Mouse (Mus musculus): ENCODE data around the gene Clic5. TPM values are rescaled to one million over a fixed set of nuclear protein-coding genes. Genes with fewer than 3 reads are reported as not detected.
"Not testable (repeated sequence)": the region's sequence is repeated elsewhere in the genome, so short reads cannot be mapped to it uniquely, and the experiment has no call there.

Clic5 gene
- total RNA-seq (2021): 1 to 10 TPM; 3.7 to 4.9 TPM
- long read RNA-seq, experiment 1, full-length matches to known transcripts: 8 of 8 reads
- long read RNA-seq, experiment 1, partial matches to known transcripts: 0 of 8 reads
- long read RNA-seq, experiment 1, other reads (novel, unspliced or antisense): 0 of 8 reads
- long read RNA-seq, experiment 2, full-length matches to known transcripts: 1 of 1 reads
- long read RNA-seq, experiment 2, partial matches to known transcripts: 0 of 1 reads
- long read RNA-seq, experiment 2, other reads (novel, unspliced or antisense): 0 of 1 reads

GRCm38 (mm10) chr17:44188042-44188768 is at the start of gene Clic5:
Gene Clic5 (plus strand): TSS chr17:44188584.
- DNase-seq (ENCODE audit: low spot score in 2 of 2): peak in 1 of 2 experiments; percentile 3

GRCm38 (mm10) chr17:44145806-44146205 is 42.6 kb upstream of the Clic5 start:
- no peak for DNase-seq (ENCODE audit: low spot score in 2 of 2)

GRCm38 (mm10) chr17:44148109-44148846 is 40.1 kb upstream of the Clic5 start:
- DNase-seq (ENCODE audit: low spot score in 2 of 2): no peak

- peak; percentile 14 to 32 for DNase-seq (ENCODE audit: low spot score in 2 of 2)
Measured at GRCm38 (mm10) chr17:44151130-44151529, 37.3 kb upstream of the Clic5 start.

DNA sequence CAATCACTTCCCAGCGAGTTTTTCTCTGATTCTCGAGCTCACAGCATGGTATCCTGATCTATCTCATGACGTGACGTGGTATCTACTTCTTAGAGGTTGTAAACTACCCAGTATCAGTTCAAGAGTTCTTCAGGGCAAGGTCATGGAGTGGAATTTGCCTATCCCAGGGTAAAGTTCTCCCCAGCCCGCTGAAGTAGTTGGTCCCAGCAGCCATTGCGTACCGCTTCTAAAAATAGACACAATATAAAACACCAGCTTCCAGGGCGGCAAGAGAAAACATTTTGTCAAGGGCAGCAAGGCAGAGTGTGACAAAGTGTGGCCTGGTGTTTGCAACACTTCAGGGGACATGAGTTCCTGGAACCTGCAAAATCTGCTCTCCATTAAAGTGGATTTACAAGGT is 36.5 kb upstream of the Clic5 start:
- DNase-seq (ENCODE audit: low spot score in 2 of 2): no peak

DNA sequence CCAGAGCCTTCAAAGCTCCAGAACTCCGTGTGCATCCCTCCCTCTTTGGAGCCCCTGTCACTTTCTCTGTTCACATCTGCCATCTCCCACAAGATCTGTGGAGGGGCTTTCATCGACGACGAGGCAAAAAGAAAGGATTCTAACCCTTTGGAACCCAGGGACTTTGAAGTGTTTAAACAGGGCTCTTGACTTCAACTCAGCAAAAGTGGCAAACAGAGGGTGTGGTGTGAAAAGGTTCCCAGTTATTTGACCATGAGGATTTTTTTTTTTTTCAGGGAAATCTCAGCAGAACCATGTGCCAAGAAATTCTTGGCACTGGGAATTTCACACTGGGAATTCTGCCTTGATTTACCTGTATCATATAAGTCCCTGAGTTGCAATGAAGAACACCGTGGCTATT is 34.5 kb upstream of the Clic5 start:
- DNase-seq (ENCODE audit: low spot score in 2 of 2): no peak

- DNase-seq (ENCODE audit: low spot score in 2 of 2): no peak
Measured at GRCm38 (mm10) chr17:44155204-44155603, 33.2 kb upstream of the Clic5 start.

GRCm38 (mm10) chr17:44158186-44158585 is 30.2 kb upstream of the Clic5 start:
- DNase-seq (ENCODE audit: low spot score in 2 of 2): no peak

DNA sequence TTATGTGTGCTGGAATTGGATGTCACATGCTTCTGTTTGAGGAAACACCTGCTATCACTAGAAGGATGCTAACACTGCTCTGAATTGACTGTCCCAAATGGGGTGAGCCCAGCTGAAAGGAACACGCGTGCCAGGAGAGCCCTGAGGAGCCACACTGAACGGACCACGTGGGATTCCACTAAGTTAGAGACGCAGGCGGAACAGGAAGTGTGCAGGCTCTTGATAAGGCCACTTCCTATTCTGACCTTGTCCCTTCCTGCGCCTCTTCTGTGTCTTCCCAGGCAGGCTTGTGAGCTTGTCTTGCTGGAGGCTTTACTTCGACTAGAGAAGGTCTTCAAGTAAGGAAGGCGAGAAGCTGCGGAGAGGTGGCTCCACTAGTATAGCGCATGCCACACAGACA is 27.9 kb upstream of the Clic5 start:
- no peak for DNase-seq (ENCODE audit: low spot score in 2 of 2)

GRCm38 (mm10) chr17:44162514-44162913 is 25.9 kb upstream of the Clic5 start:
- no peak for DNase-seq (ENCODE audit: low spot score in 2 of 2)

DNA sequence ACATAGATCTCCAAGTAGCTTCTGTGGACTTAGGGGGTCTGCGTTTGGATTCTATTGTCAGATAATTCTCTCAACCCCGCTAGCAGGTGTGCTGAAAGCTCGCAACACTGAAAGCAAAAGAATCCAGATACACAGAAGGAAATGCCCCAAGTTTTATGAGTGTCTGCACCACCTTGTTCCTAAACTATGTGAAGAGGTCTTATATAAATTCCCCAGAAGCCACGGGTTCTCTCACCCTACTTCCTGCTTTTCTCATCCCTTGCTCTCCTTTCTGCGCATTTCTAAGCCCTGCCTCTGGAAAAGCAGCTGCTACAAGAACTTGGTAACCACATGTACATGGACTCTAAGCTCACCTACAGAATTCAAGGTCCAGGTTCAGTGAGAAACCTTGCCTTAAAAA is 25.4 kb upstream of the Clic5 start:
- no peak for DNase-seq (ENCODE audit: low spot score in 2 of 2)

GRCm38 (mm10) chr17:44165730-44166347 is 22.5 kb upstream of the Clic5 start:
- DNase-seq (ENCODE audit: low spot score in 2 of 2): no peak

- DNase-seq (ENCODE audit: low spot score in 2 of 2): no peak
Measured at GRCm38 (mm10) chr17:44169676-44170075, 18.7 kb upstream of the Clic5 start.

DNA sequence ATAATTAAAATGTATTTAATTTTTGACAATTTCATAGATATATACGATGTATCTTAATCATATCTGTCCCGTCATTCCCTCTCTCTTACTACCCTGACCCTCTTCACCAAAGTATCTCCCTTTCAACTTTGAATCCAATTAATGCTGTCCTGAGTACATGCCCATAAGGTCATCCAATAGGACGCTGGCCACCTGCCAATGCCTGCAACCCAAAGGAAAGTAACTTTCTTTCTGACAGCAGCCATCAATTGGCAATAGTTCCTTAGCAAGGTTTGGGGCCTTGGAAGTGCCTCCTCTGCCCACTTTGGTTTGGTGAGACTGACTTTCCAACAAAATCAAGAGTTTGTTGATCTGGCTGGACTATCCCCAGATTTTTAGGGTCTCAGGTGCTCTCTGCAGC is 18.1 kb upstream of the Clic5 start:
- DNase-seq (ENCODE audit: low spot score in 2 of 2): no peak

DNA sequence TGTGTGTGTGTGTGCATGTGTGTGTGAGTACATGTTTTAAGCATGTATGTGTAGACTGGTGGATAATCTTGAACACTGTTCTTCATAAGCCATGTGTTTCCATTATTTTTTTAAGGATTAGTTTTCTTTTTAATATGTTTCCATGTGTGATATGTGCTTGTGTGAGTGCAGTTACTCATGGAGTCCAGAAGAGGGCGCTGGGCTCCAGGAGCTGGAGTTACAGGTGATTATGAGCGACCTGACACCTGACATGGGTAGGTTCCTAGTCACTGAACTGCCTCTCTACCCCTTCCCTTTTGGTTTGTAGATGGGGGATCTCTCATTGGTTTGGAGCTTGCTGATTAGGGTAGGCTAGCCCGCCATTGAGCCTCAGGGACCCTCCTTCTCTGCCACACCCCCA is 16.5 kb upstream of the Clic5 start:
- no peak for DNase-seq (ENCODE audit: low spot score in 2 of 2)

DNA sequence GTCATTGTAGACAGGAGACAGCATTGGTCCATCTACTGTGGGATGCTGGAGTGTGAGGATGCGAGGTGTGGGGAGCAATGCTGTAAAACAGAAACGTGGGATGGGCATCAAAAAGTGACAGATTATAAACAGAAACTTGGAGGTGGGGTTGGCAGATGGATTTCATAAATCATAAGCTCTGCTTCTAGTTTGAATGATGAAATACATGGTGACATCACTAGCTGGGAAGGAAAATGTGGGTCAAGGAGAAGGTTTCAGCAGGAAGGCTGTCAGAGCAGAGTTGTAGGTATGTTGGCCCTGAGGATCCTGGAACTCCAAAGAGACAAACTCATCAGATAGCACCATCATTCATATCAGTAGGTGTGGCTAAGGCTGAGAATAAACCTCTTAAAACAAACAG is 15.0 kb upstream of the Clic5 start:
- DNase-seq (ENCODE audit: low spot score in 2 of 2): no peak

- DNase-seq (ENCODE audit: low spot score in 2 of 2): no peak
Measured at GRCm38 (mm10) chr17:44177291-44177690, 11.1 kb upstream of the Clic5 start.

DNA sequence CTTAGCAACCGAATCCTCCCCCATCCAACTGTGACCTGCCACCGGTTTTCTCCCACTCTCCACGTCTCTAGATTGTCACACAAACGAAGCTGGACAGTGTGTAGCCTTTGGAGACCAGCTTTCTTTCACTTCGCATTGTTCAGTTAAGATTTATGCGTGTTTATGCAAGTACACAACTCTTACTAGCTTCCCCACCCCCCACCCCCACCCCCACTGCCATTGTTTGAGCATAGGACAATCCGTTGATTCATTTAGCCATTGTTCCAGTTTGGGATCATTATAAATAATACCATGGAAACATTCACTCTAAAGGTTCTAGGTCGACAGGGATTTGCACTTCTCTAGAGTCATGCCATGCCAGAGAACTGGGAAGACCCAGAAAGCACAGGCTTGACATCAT is 7.0 kb upstream of the Clic5 start:
- DNase-seq (ENCODE audit: low spot score in 2 of 2): no peak

DNA sequence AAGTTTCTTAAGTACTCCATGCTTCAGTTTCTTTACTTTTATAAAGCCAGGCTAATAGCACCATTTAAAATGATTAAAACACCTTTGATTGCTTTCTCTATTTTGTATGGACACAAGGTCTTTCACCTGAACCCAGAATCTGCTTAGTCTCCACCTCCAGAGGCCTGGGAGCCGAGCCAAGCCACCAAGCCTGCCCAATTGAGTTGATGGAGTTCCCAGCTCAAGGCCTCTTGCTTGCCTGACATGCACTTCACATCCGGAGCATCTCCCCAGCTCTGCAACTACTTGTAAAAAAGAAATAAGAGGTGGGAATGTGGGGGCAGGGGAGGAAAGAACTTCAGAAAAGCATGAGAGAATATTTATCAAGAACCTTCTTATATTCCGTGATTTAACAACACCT is 1.5 kb upstream of the Clic5 start:
- DNase-seq (ENCODE audit: low spot score in 2 of 2): no peak

GRCm38 (mm10) chr17:44187537-44187936 is 847 bp upstream of the Clic5 start:
- DNase-seq (ENCODE audit: low spot score in 2 of 2): not testable (repeated sequence)

DNA sequence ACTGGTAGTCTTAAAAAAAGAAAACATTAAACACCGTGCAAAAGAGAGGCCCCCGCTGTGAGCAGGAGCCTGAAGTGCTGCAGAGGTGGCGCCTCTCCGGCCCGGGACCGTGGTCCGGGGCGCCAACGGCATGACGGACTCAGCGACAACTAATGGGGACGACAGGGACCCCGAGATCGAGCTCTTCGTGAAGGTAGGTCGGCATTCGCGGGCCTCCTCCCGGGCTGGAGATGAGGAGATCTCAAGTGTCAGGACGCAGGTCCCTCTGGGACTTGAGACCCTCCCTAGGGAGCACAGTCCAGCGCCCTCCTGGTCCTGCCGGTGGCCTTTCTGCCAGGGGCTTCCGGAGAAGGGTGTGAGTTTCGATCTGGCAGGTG is 373 bp downstream of the Clic5 start:
- no peak for DNase-seq (ENCODE audit: low spot score in 2 of 2)

- DNase-seq (ENCODE audit: low spot score in 2 of 2): no peak
Measured at GRCm38 (mm10) chr17:44189696-44190095, 1.3 kb downstream of the Clic5 start.

Measured in left cerebral cortex, adult 18-20 months (tissue).